Mouse (Mus musculus) embryonic fibroblast, embryonic 13.5 days (primary cell): ENCODE measurements around the gene Arhgef7. TPM values are rescaled to one million over a fixed set of nuclear protein-coding genes. Genes with fewer than 3 reads are reported as not detected.

Source experiments
- H3K27ac ChIP-seq: 2 replicates; pipeline ENCODE4 v1.5.1; 2012; ENCODE audit warnings: low read length, control low read depth, inconsistent platforms; ENCODE audit not compliant: insufficient read depth
- H3K4me1 ChIP-seq: 2 replicates; pipeline ENCODE4 v1.6.1; 2011; ENCODE audit warnings: low read length; ENCODE audit not compliant: control insufficient read depth, insufficient read depth
- H3K4me3 ChIP-seq: 2 replicates; pipeline ENCODE4 v1.5.1; 2011; ENCODE audit warnings: mild to moderate bottlenecking, control low read depth, low read length; ENCODE audit not compliant: insufficient read depth
- CTCF ChIP-seq: IDR thresholded peaks from 2 replicates; pipeline ENCODE4 v1.5.1; 2011; ENCODE audit warnings: mild to moderate bottlenecking, control low read depth, low read length, moderate library complexity, borderline replicate concordance; ENCODE audit not compliant: insufficient read depth
- POLR2A ChIP-seq: IDR thresholded peaks from 2 replicates; pipeline ENCODE4 v1.6.1; 2011; ENCODE audit warnings: low read depth, mild to moderate bottlenecking, control low read depth, low read length, moderate library complexity
- polyA plus RNA-seq: library from polyadenylated mRNA; stranded (reverse); fragments of >200 nt; gene quantifications from 2 replicates; pipeline ENCODE4 v1.2.4, GENCODE M21; 2011; ENCODE audit warnings: low read depth; ENCODE audit not compliant: missing spikeins, insufficient read length

Arhgef7 gene
- polyA plus RNA-seq, 1 experiment = 40.8 TPM

DNA sequence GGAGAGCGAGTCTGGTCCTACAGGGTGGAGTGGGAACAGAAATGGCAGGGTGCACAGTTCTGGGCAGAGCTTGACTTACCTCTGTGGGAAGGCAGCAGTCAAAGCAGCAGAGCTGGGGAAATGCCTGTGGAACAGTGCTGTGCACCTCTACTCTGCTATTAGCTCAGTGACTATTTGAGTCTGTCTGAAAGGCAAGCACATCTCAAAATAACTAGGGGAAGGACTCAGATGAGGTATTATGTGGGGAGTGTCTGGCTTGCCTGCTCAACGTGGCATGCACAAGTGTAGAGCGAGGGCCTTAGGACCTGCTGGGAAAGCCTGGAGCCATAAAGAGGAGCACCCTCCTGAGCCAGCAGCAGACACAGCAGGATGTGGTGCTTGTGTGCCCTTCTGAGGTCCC lies 79.8 kb downstream of the Arhgef7 start:
- TF ChIP-seq POLR2A = no peak
- TF ChIP-seq CTCF = no peak
- no peak overlapping the region for H3K27ac ChIP-seq
- H3K4me1 ChIP-seq = peaks cover 3% of the 10 kb centered on the region

DNA sequence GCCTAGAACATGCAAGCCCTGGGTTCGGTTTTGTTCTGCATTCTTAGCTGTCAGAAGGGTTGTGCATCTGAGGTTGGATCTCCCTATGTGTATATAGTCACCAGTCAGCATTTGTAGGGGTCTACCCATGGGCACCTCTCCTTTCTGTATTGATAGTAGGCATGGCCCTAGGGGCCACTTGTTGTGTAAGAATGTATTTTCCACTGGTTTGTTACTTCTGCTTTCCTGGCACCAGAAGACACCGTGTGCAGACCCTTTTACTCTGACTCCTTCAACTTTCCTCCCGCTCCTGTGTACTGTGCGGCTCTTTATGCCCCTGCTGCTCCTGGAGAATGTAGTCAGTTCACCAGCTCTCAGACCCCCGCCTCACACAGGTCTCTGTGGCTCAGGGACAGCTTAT lies 80.5 kb downstream of the Arhgef7 start:
- TF ChIP-seq POLR2A = no peak
- TF ChIP-seq CTCF = no peak
- Histone ChIP-seq H3K27ac (no peak overlapping the region), H3K4me3 (no peak overlapping the region), H3K4me1 (peaks cover 3% of the 10 kb centered on the region)

More for the DNA sequence above, 79.8 kb downstream of the Arhgef7 start:
- H3K4me3 ChIP-seq = no peak overlapping the region

DNA sequence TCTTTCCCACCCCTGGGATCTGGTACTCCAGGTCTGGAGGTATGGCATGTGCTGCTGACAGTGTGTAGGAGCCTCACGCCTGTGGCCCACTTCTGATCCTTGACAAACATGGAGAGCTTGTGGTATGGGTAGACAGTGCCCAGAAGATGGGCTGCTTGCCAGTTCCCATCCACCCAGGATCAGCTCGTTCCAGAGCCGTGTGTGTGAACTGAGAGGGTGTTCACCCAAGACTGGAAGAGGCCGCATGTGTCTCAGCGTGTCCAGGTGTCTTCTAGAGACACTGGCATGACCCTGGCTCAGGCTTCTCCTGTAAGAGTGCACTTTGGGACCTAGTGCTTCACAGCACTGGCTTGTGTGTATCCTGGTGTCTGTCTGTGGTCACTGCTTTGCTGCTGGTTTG lies 82.9 kb downstream of the Arhgef7 start:
- no peak overlapping the region for H3K4me3 ChIP-seq
- no peak for TF ChIP-seq CTCF
- TF ChIP-seq POLR2A = no peak
- H3K4me1 ChIP-seq = peaks cover 3% of the 10 kb centered on the region
- H3K27ac ChIP-seq = no peak overlapping the region

DNA sequence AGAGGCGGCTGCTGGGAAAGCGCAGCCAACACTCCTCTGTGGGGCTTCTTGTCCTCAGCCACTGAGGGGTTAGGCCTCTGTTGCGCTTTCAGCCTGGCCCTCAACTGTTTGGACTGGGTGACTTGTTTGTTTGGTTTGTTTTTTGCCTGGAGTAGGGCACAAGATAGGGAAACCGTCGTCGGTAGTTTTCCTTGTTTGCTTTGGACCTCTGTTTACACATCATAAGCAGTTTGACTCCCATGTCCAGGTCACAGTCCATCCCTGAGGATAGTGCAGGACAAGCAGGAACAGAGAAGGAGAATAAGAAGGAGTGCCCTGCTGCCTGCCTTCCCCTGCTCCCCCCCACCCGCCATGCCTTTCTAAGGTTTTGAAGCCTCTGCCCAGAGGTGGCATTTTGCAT lies 86.3 kb downstream of the Arhgef7 start:
- TF ChIP-seq POLR2A (no peak), CTCF (no peak)
- Histone ChIP-seq H3K4me3 (no peak overlapping the region), H3K27ac (no peak overlapping the region), H3K4me1 (no peaks in the 10 kb centered on the region)

DNA sequence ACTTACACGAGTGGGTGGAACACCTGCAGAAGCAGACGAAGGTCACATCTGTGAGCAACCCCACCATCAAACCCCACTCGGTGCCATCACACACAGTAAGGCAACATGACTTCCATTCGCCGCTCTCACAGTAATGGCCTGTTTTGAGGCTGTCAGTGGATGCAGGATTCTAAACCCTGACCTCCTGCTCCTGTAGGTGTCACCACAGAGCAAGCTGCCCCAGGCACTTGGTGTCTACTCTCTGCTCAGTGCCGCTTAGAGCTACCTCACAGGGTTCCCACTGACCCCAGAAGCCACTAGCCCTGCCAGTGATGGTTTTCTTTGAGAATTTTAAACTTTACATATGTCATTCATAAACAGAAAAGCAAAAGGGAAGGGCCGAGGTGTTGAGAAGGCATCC lies 87.7 kb downstream of the Arhgef7 start:
- Histone ChIP-seq H3K4me1 (no peaks in the 10 kb centered on the region), H3K27ac (no peak overlapping the region), H3K4me3 (no peak overlapping the region)
- TF ChIP-seq POLR2A (no peak), CTCF (0 out of 2 replicates have a peak, but pooled peaks have one; percentile 23)

DNA sequence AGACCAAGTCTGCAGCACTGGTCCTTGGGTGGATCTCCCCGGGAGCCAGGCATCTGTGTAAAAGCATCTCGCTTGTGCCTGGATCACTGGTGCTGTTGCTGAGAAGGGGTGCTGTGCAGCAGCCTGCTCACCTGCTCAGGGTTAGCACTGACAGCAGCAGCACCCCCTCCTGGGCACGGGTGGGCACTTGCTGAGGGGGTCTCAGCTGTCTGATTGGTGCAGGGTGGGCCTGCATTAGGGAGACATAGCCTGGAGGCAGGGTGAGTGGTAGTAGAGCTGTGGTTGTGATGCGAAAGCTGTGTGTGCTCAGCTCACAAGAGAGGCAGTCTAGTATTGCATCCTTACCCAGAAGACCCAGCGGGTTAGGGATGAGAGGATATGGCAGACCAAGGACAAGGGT lies 92.6 kb downstream of the Arhgef7 start:
- no peak for TF ChIP-seq POLR2A
- TF ChIP-seq CTCF = no peak
- Histone ChIP-seq H3K4me1 (no peaks in the 10 kb centered on the region), H3K27ac (no peak overlapping the region), H3K4me3 (no peak overlapping the region)

DNA sequence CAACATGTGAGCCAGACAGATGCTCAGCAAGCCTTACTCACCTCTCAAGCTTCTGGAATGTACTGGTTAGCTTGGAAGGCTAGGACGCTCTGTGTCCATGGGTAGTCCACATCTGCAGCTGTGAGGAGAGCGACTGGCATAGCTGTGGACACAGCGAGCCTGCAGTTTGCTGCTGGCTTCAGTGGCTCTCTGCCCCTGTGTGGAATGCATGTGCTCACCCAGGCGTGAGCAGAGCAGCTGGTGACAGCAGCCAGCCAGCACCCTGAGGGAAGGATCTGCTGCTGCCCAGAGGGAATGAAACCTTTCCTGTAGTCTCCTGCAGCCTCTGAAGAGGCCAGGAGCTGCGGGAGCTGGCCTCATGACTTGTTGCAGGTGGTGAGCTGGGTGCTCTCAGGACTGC lies 93.0 kb downstream of the Arhgef7 start:
- no peaks in the 10 kb centered on the region for H3K4me1 ChIP-seq
- no peak overlapping the region for H3K4me3 ChIP-seq
- TF ChIP-seq POLR2A (no peak), CTCF (no peak)
- H3K27ac ChIP-seq = no peak overlapping the region

DNA sequence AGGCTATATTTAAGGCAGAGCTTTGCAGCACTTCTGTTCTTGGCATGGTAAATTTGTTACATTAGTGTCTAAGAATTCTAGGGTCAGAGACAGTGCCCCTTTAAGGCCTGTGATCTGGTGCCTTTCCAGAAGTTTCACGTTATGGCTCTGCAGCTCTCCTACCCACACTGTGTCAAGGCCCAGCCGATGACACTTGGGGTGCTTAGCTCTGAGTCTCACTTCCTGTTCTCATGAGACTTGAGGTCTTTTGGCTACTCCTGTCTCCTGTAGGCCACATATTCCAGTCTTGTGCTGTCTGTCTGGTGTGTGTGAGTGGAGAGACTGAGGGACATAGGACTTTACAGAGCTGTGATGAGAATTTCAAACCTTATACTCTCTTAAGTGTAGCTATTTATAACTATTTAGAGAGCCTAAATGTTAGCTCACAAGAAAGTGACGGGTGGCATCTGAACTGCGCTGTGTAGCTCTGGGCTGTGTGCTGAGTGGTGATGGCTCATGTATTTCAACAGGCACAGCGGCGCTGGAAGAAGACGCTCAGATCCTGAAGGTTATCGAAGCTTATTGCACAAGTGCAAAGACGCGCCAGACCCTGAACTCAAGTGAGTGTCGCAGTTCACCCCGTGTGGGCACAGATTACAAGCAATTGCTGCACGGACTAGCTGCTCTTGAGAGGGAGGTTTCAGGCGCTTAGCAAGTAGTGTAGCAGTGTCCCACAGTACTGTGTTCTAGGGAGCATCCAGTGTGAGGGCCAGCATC lies 94.1 kb downstream of the Arhgef7 start:
- Histone ChIP-seq H3K27ac (no peak overlapping the region), H3K4me1 (no peaks in the 10 kb centered on the region), H3K4me3 (no peak overlapping the region)
- TF ChIP-seq CTCF = no peak
- no peak for TF ChIP-seq POLR2A

DNA sequence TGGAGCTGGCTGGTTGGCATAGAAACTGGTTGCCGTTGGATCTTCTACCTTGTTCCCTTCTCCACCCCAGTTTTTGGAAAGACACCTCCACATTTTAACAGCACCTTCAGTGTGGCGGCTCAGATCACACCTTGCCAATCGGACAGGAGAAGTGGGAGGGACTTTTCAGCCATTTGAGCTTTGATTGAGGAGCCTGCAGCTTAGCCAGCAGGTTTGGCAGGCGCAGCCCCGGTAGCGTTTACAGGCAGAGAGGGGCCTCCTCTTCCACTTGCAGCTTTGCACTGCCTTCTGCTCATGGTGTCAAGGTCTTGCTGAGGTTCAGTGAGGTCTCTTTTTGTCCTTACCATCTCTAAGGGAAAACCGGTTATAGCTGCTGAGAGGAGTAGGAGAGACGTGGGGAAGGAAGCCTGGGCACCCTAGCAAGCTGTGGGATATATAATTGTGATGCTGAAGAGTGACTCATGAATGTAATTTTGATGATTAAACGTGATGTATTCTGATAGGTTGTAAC lies 95.1 kb downstream of the Arhgef7 start:
- H3K4me3 ChIP-seq = no peak overlapping the region
- no peak overlapping the region for H3K27ac ChIP-seq
- TF ChIP-seq CTCF = no peak
- no peak for TF ChIP-seq POLR2A
- no peaks in the 10 kb centered on the region for H3K4me1 ChIP-seq

DNA sequence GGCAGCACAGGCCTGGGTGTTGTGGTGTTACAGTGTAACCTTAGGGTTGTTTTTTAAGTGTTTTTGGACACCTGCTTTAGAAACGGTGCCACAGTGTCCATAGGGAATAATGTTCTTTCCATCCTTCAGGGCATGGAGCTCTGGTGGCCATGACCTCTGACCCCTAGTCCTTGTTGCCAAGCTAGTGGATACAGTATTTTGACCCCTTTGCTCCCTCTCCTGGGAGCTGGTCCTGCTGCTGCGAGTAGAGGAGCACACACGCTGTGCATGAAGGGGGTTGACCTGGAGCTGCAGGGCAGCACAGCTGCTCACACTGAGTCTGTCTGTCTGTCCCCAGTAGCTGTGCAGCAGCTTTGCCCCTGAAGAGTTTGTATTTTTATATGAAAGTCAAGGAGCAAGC lies 98.2 kb downstream of the Arhgef7 start:
- Histone ChIP-seq H3K27ac (no peak overlapping the region), H3K4me1 (no peaks in the 10 kb centered on the region), H3K4me3 (no peak overlapping the region)
- TF ChIP-seq CTCF (no peak), POLR2A (no peak)
